Mouse (Mus musculus) gastrocnemius, adult 18-20 months (tissue): ENCODE results near the gene Manf. TPM values are rescaled to one million over a fixed set of nuclear protein-coding genes. Genes with fewer than 3 reads are reported as not detected.
A peak's percentile ranks its signal among the peaks of the same experiment; 100 is the strongest.

Experiments used
- DNase-seq: peaks from one replicate; pipeline ENCODE4 v3.0.0; 2021; ENCODE audit warnings: low spot score
- total RNA-seq, 2 experiments: library from RNA; stranded (reverse); gene quantifications; 2 replicates each; pipeline ENCODE4 v1.2.3; 2021

Manf gene
- total RNA-seq, 2 experiments from 2014 or later = 33.0 to 42.8 TPM

- DNase-seq = no peak
Observed at GRCm38 (mm10) chr9:106884996-106885900, 6.5 kb downstream of the Manf start.

- no peak for DNase-seq
Observed at GRCm38 (mm10) chr9:106884306-106884705, 7.5 kb downstream of the Manf start.

- DNase-seq = no peak
Observed at GRCm38 (mm10) chr9:106883085-106883484, 8.7 kb downstream of the Manf start.

GRCm38 (mm10) chr9:106882176-106882575, 9.6 kb downstream of the Manf start:
- no peak for DNase-seq

- no peak for DNase-seq
Observed at GRCm38 (mm10) chr9:106881071-106881755, 10.6 kb downstream of the Manf start.

GRCm38 (mm10) chr9:106879471-106879870, 12.3 kb downstream of the Manf start:
- DNase-seq = no peak

- no peak for DNase-seq
Observed at GRCm38 (mm10) chr9:106876666-106877065, 15.1 kb downstream of the Manf start.

- no peak for DNase-seq
Observed at GRCm38 (mm10) chr9:106874216-106874615, 17.6 kb downstream of the Manf start.

- DNase-seq = no peak
Observed at GRCm38 (mm10) chr9:106858036-106858435, 33.7 kb downstream of the Manf start.

- DNase-seq = no peak
Observed at GRCm38 (mm10) chr9:106856664-106857063, 35.1 kb downstream of the Manf start.

GRCm38 (mm10) chr9:106842800-106843199, 49.0 kb downstream of the Manf start:
- DNase-seq = no peak

GRCm38 (mm10) chr9:106840569-106840968, 51.2 kb downstream of the Manf start:
- no peak for DNase-seq

- DNase-seq = peak; percentile 67
Observed at GRCm38 (mm10) chr9:106822381-106823104, 69.2 kb downstream of the Manf start.

- DNase-seq = peak; percentile 96
Observed at GRCm38 (mm10) chr9:106821618-106822380, 70.0 kb downstream of the Manf start, which contains the start of gene Dcaf1. Dcaf1 (plus strand) TSS chr9:106821874.

- DNase-seq = no peak
Observed at GRCm38 (mm10) chr9:106821050-106821617, 70.6 kb downstream of the Manf start.

- no peak for DNase-seq
Observed at GRCm38 (mm10) chr9:106819201-106819600, 72.6 kb downstream of the Manf start.

- DNase-seq = no peak
Observed at GRCm38 (mm10) chr9:106818191-106818590, 73.6 kb downstream of the Manf start.

GRCm38 (mm10) chr9:106806503-106806902, 85.3 kb downstream of the Manf start:
- no peak for DNase-seq

- DNase-seq = no peak
Observed at GRCm38 (mm10) chr9:106790831-106791230, 100.9 kb downstream of the Manf start.

- DNase-seq = no peak
Observed at GRCm38 (mm10) chr9:106789363-106789762, 102.4 kb downstream of the Manf start.
